In the genomic region with DNA sequence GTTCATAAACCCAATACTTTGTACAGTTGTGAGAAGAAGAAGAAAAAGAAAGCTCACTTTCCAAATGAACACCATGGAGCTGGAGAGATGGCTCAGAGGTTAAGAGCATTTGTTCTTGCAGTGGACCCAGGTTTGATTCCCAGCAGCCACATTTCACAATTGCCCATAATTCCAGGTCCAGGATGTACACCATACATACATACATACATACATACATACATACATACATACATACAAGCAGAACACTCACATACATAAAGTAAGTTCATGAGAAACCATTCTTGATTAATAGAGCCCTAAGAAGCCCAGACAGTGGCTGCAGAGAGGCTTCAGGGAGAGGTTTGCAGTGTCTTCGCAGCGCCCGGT, we compare ENCODE assay signal across 8 mouse cellular contexts. TPM values are rescaled to one million over a fixed set of nuclear protein-coding genes. Genes with fewer than 3 reads are reported as not detected.
DNase-seq lines count a peak whose midpoint lies in the region; ATAC-seq and TF ChIP-seq lines count a peak whose summit lies in the region.

No protein-coding gene starts in this region.

- no peak for DNase-seq in heart, adult 18-20 months
- DNase-seq in G1E (ENCODE audit: low spot score): no peak
- no peak for DNase-seq in hindbrain, embryonic 11.5 days (ENCODE audit: low spot score)
- DNase-seq in right cerebral cortex, postnatal 10 days (ENCODE audit: low spot score in 2 of 2): no peak
- DNase-seq in B cell, adult 2 months: no peak

- peak overlapping the region; percentile 67 for H3K4me3 ChIP-seq in heart, embryonic 12.5 days
- peak overlapping the region; percentile 88 for H3K4me3 ChIP-seq in G1E (ENCODE audit: low read depth, low read length)
- peak overlapping the region; percentile 66 for H3K4me3 ChIP-seq in hindbrain, embryonic 11.5 days (ENCODE audit: low read depth, low read length)
- H3K4me3 ChIP-seq in midbrain, embryonic 12.5 days: peak overlapping the region; percentile 73

- no peaks in the 10 kb centered on the region for H3K9me3 ChIP-seq in heart, embryonic 12.5 days (replicated peaks)
- no peaks in the 10 kb centered on the region for H3K9me3 ChIP-seq in G1E (replicated peaks)
- H3K9me3 ChIP-seq in hindbrain, embryonic 11.5 days (ENCODE audit: control insufficient read depth, low read length): no peaks in the 10 kb centered on the region
- H3K9me3 ChIP-seq in midbrain, embryonic 12.5 days: no peaks in the 10 kb centered on the region

- peaks cover 8% of the 10 kb centered on the region; the same call in 1 of the 2 replicates for H3K4me1 ChIP-seq in heart, embryonic 12.5 days (replicated peaks)
- H3K4me1 ChIP-seq in G1E (ENCODE audit: insufficient read depth, low read depth, low read length): peaks cover 34% of the 10 kb centered on the region
- no peaks in the 10 kb centered on the region for H3K4me1 ChIP-seq in hindbrain, embryonic 11.5 days (replicated peaks; ENCODE audit: control insufficient read depth, insufficient read depth, low read length)
- no peaks in the 10 kb centered on the region for H3K4me1 ChIP-seq in midbrain, embryonic 12.5 days

- H3K9ac ChIP-seq in heart, embryonic 12.5 days: peak overlapping the region; percentile 81
- H3K9ac ChIP-seq in hindbrain, embryonic 11.5 days (ENCODE audit: low read depth, low read length): peak overlapping the region; percentile 87
- peak overlapping the region; percentile 85 for H3K9ac ChIP-seq in midbrain, embryonic 12.5 days (replicated peaks)

- peak overlapping the region; percentile 79 for H3K27ac ChIP-seq in heart, embryonic 12.5 days (ENCODE audit: poor library complexity, severe bottlenecking)
- H3K27ac ChIP-seq in hindbrain, embryonic 11.5 days (ENCODE audit: low read depth, low read length): peak overlapping the region; percentile 67
- peak overlapping the region; percentile 78 for H3K27ac ChIP-seq in midbrain, embryonic 12.5 days (replicated peaks)

- no peaks in the 10 kb centered on the region for H3K27me3 ChIP-seq in heart, embryonic 12.5 days (replicated peaks)
- H3K27me3 ChIP-seq in G1E (ENCODE audit: insufficient read depth, low read length): no peaks in the 10 kb centered on the region; the same call in 1 of the 2 replicates
- no peaks in the 10 kb centered on the region for H3K27me3 ChIP-seq in hindbrain, embryonic 11.5 days (ENCODE audit: control insufficient read depth, insufficient read depth, low read length)
- no peaks in the 10 kb centered on the region for H3K27me3 ChIP-seq in midbrain, embryonic 12.5 days

- TF ChIP-seq CTCF in G1E (IDR thresholded peaks at IDR 0.05; ENCODE audit: low read depth, low read length): no peak

- no peaks in the 10 kb centered on the region for H3K36me3 ChIP-seq in heart, embryonic 12.5 days
- H3K36me3 ChIP-seq in G1E (replicated peaks): no peaks in the 10 kb centered on the region
- H3K36me3 ChIP-seq in hindbrain, embryonic 11.5 days (ENCODE audit: control insufficient read depth, insufficient read depth, low read length): no peaks in the 10 kb centered on the region
- H3K36me3 ChIP-seq in midbrain, embryonic 12.5 days: no peaks in the 10 kb centered on the region

- H3K4me2 ChIP-seq in heart, embryonic 12.5 days: peak overlapping the region; percentile 67
- peak overlapping the region; percentile 70 for H3K4me2 ChIP-seq in hindbrain, embryonic 11.5 days (replicated peaks; ENCODE audit: low read depth, low read length)
- peak overlapping the region; percentile 62 for H3K4me2 ChIP-seq in midbrain, embryonic 12.5 days (replicated peaks)

- 0% methylated on average over 3 of the region's 3 CpGs for WGBS in heart, embryonic 12.5 days
- WGBS in hindbrain, embryonic 11.5 days: 3% methylated on average over 3 of the region's 3 CpGs
- WGBS in midbrain, embryonic 12.5 days: 0% methylated on average over 3 of the region's 3 CpGs

- no peak for ATAC-seq in heart, embryonic 12.5 days (ENCODE audit: insufficient number of reproducible peaks, low FRiP score)
- ATAC-seq in G1E (ENCODE audit: extremely low read depth, insufficient number of reproducible peaks, low FRiP score, poor library complexity, severe bottlenecking): no peak
- no peak for ATAC-seq in hindbrain, embryonic 11.5 days (ENCODE audit: low FRiP score)
- ATAC-seq in midbrain, embryonic 12.5 days (ENCODE audit: low FRiP score, low read depth): no peak
- ATAC-seq in erythroid progenitor cell, adult 5-6 weeks (replicated peaks; ENCODE audit: low FRiP score, poor library complexity, severe bottlenecking): no peak

RNA-seq across cellular contexts. Expression of gene Klhdc1, which starts 0.4 kb away (rescaled TPM):
- 7.7 and 8.0 TPM in 2 replicates for polyA plus RNA-seq in heart, embryonic 12.5 days (2016; fragmentation: Nextera tagmentation; extraction: Ambion mirVana)
- total RNA-seq in heart, adult 18-20 months (2021): 10 to 100 TPM; 42.1 TPM
- total RNA-seq in G1E (2014; fragmentation: Nextera tagmentation): 8.5 and 13.0 TPM in 2 replicates
- total RNA-seq in G1E (2017): 8.7 and 14.6 TPM in 2 replicates
- polyA plus RNA-seq in G1E (2012): 11.1 and 16.0 TPM in 2 replicates
- polyA plus RNA-seq in hindbrain, embryonic 11.5 days (2014; fragmentation: Nextera tagmentation; extraction: Ambion mirVana): 2.9 and 4.5 TPM in 2 replicates
- polyA plus RNA-seq in midbrain, embryonic 12.5 days (2016; fragmentation: Nextera tagmentation; extraction: Ambion mirVana): 3.7 and 4.4 TPM in 2 replicates
- total RNA-seq in erythroid progenitor cell, adult 5-6 weeks (2015; ENCODE audit: low replicate concordance): 1.7 TPM in 1 of 2 replicates, not detected in the other
- total RNA-seq in erythroid progenitor cell, adult 5-6 weeks (2017; ENCODE audit: low replicate concordance): 0.83 and 1.7 TPM in 2 replicates

RNA-seq across cellular contexts. Expression of gene Pole2, which starts 13.4 kb away (rescaled TPM):
- 16.7 and 19.7 TPM in 2 replicates for polyA plus RNA-seq in heart, embryonic 12.5 days (2016; fragmentation: Nextera tagmentation; extraction: Ambion mirVana)
- under 1 TPM; 0.37 to 0.49 TPM for total RNA-seq in heart, adult 18-20 months (2021)
- total RNA-seq in G1E (2014; fragmentation: Nextera tagmentation) (57.3 and 67.0 TPM in 2 replicates), G1E (2017) (82.3 and 85.4 TPM in 2 replicates)
- polyA plus RNA-seq in G1E (2012): 20.3 and 20.7 TPM in 2 replicates
- 24.8 and 25.8 TPM in 2 replicates for polyA plus RNA-seq in hindbrain, embryonic 11.5 days (2014; fragmentation: Nextera tagmentation; extraction: Ambion mirVana)
- 18.5 and 19.7 TPM in 2 replicates for polyA plus RNA-seq in midbrain, embryonic 12.5 days (2016; fragmentation: Nextera tagmentation; extraction: Ambion mirVana)
- total RNA-seq in erythroid progenitor cell, adult 5-6 weeks (2015; ENCODE audit: low replicate concordance): 40.7 and 54.1 TPM in 2 replicates
- total RNA-seq in erythroid progenitor cell, adult 5-6 weeks (2017; ENCODE audit: low replicate concordance): 38.9 and 59.2 TPM in 2 replicates

RNA-seq across cellular contexts. Expression of gene Gm49384, which starts 37.3 kb away (rescaled TPM):
- polyA plus RNA-seq in heart, embryonic 12.5 days (2016; fragmentation: Nextera tagmentation; extraction: Ambion mirVana): 16.0 and 19.2 TPM in 2 replicates
- total RNA-seq in heart, adult 18-20 months (2021): 1 to 10 TPM; 1.7 to 2.5 TPM
- total RNA-seq in G1E (2014; fragmentation: Nextera tagmentation) (40.3 and 61.3 TPM in 2 replicates), G1E (2017) (33.7 and 36.0 TPM in 2 replicates)
- not detected in 2 replicates for polyA plus RNA-seq in G1E (2012)
- polyA plus RNA-seq in hindbrain, embryonic 11.5 days (2014; fragmentation: Nextera tagmentation; extraction: Ambion mirVana): 34.5 and 36.2 TPM in 2 replicates
- 23.9 and 25.6 TPM in 2 replicates for polyA plus RNA-seq in midbrain, embryonic 12.5 days (2016; fragmentation: Nextera tagmentation; extraction: Ambion mirVana)
- 17.6 and 23.8 TPM in 2 replicates for total RNA-seq in erythroid progenitor cell, adult 5-6 weeks (2015; ENCODE audit: low replicate concordance)
- total RNA-seq in erythroid progenitor cell, adult 5-6 weeks (2017; ENCODE audit: low replicate concordance): 14.6 and 16.0 TPM in 2 replicates

RNA-seq across cellular contexts. Expression of gene Dnaaf2, which starts 43.2 kb away (rescaled TPM):
- 8.1 and 9.1 TPM in 2 replicates for polyA plus RNA-seq in heart, embryonic 12.5 days (2016; fragmentation: Nextera tagmentation; extraction: Ambion mirVana)
- total RNA-seq in heart, adult 18-20 months (2021): under 1 TPM; 0.57 to 0.65 TPM
- total RNA-seq in G1E (2014; fragmentation: Nextera tagmentation): 6.7 and 7.6 TPM in 2 replicates
- total RNA-seq in G1E (2017): 9.8 and 11.4 TPM in 2 replicates
- polyA plus RNA-seq in G1E (2012): 5.1 and 5.2 TPM in 2 replicates
- polyA plus RNA-seq in hindbrain, embryonic 11.5 days (2014; fragmentation: Nextera tagmentation; extraction: Ambion mirVana): 13.2 and 13.9 TPM in 2 replicates
- polyA plus RNA-seq in midbrain, embryonic 12.5 days (2016; fragmentation: Nextera tagmentation; extraction: Ambion mirVana): 14.1 and 14.7 TPM in 2 replicates
- total RNA-seq in erythroid progenitor cell, adult 5-6 weeks (2015; ENCODE audit: low replicate concordance): 2.5 and 10.9 TPM in 2 replicates
- total RNA-seq in erythroid progenitor cell, adult 5-6 weeks (2017; ENCODE audit: low replicate concordance): 1.4 and 2.8 TPM in 2 replicates

RNA-seq across cellular contexts. Expression of gene Gm49383, which starts 44.5 kb away (rescaled TPM):
- 18.5 and 19.4 TPM in 2 replicates for polyA plus RNA-seq in heart, embryonic 12.5 days (2016; fragmentation: Nextera tagmentation; extraction: Ambion mirVana)
- 1 to 10 TPM; 2.8 to 3.1 TPM for total RNA-seq in heart, adult 18-20 months (2021)
- 33.0 and 34.5 TPM in 2 replicates for total RNA-seq in G1E (2014; fragmentation: Nextera tagmentation)
- total RNA-seq in G1E (2017): 56.1 and 82.2 TPM in 2 replicates
- polyA plus RNA-seq in G1E (2012): 75.5 and 90.8 TPM in 2 replicates
- 33.2 and 35.8 TPM in 2 replicates for polyA plus RNA-seq in hindbrain, embryonic 11.5 days (2014; fragmentation: Nextera tagmentation; extraction: Ambion mirVana)
- 27.5 and 28.1 TPM in 2 replicates for polyA plus RNA-seq in midbrain, embryonic 12.5 days (2016; fragmentation: Nextera tagmentation; extraction: Ambion mirVana)
- total RNA-seq in erythroid progenitor cell, adult 5-6 weeks (2015; ENCODE audit: low replicate concordance): 4.7 TPM in 1 of 2 replicates, not detected in the other
- total RNA-seq in erythroid progenitor cell, adult 5-6 weeks (2017; ENCODE audit: low replicate concordance): 22.2 and 23.9 TPM in 2 replicates

Comparison
In these comparisons a context has a peak if more than half of its experiments do, and no peak if none do; other contexts are left out.
1. RNA of gene Gm49384, which starts 37.3 kb away (polyA plus RNA-seq): 34.5 to 36.2 TPM in hindbrain, embryonic 11.5 days, 23.9 to 25.6 TPM in midbrain, embryonic 12.5 days and 16.0 to 19.2 TPM in heart, embryonic 12.5 days; not detected in G1E; every median in the first group is over 10 times any median in the second.
2. Peak in every context shown above with its lines, with median percentiles within 50 percentile points of each other: H3K27ac ChIP-seq, H3K4me2 ChIP-seq, H3K4me3 ChIP-seq and H3K9ac ChIP-seq.